ENCODE assay signal across 24 mouse cellular contexts in genomic region chr7:25825043-25825442, GRCm38 (mm10). TPM values are rescaled to one million over a fixed set of nuclear protein-coding genes. Genes with fewer than 3 reads are reported as not detected.
DNase-seq lines count a peak whose midpoint lies in the region; ATAC-seq and TF ChIP-seq lines count a peak whose summit lies in the region.
"Had no signal": no experiment of that assay in that cellular context is flagged by ENCODE, and none has a peak within 500 bp of the region (broad histone marks: within the 10 kb centered on the region; RNA-seq: fewer than 3 reads in every experiment).

No protein-coding gene starts in this region.

- 53% methylated on average over 9 of the region's 9 CpGs for WGBS in intestine, embryonic 15.5 days
- 53% methylated on average over 9 of the region's 9 CpGs for WGBS in stomach, postnatal 0 days
- 55% methylated on average over 9 of the region's 9 CpGs for WGBS in midbrain, embryonic 14.5 days

- TF ChIP-seq CTCF in stomach, postnatal 0 days (IDR thresholded peaks at IDR 0.05; ENCODE audit: low read depth) = no peak

- DNase-seq in ES-CJ7 (ENCODE audit: low read depth, low spot score) = peak; percentile 40
- DNase-seq in kidney, postnatal 10 days = peak; percentile 59
- no peak for DNase-seq in stomach, postnatal 0 days (ENCODE audit: low spot score)
- no peak for DNase-seq in thymus, postnatal 4 days
- no peak for DNase-seq in embryo, embryonic 10 days (ENCODE audit: low spot score)
- no peak for DNase-seq in midbrain, embryonic 14.5 days
- DNase-seq: adrenal gland, postnatal 25 days; B cell, adult 2 months; cerebellum, adult 9-10 months; heart, postnatal 36 days; left cerebral cortex, postnatal 4 days; lung, embryonic 14.5 days; lung, postnatal 36 days; retina, postnatal 1 day; thymus, adult 2 months had no signal

- no peaks in the 10 kb centered on the region for H3K4me1 ChIP-seq in intestine, embryonic 15.5 days (replicated peaks)
- H3K4me1 ChIP-seq in stomach, postnatal 0 days (replicated peaks; ENCODE audit: control insufficient read depth, insufficient read depth) = no peaks in the 10 kb centered on the region
- no peaks in the 10 kb centered on the region for H3K4me1 ChIP-seq in midbrain, embryonic 14.5 days (ENCODE audit: control insufficient read depth, insufficient read depth, low read length)
- H3K4me1 ChIP-seq: forebrain, embryonic 15.5 days; hindbrain, embryonic 13.5 days; midbrain, embryonic 15.5 days; neural tube, embryonic 13.5 days had no signal

- H3K9me3 ChIP-seq in intestine, embryonic 15.5 days = no peaks in the 10 kb centered on the region
- H3K9me3 ChIP-seq in stomach, postnatal 0 days (ENCODE audit: control insufficient read depth, low read length) = no peaks in the 10 kb centered on the region
- H3K9me3 ChIP-seq in midbrain, embryonic 14.5 days (ENCODE audit: control insufficient read depth, low read length) = no peaks in the 10 kb centered on the region
- H3K9me3 ChIP-seq: embryonic facial prominence, embryonic 10.5 days; forebrain, embryonic 15.5 days; heart, embryonic 15.5 days; hindbrain, embryonic 13.5 days; limb, embryonic 15.5 days; midbrain, embryonic 15.5 days; neural tube, embryonic 13.5 days had no signal

- H3K4me2 ChIP-seq in intestine, embryonic 15.5 days (replicated peaks) = 0 out of 2 replicates have a peak overlapping the region, but pooled peaks have one; percentile 19
- H3K4me2 ChIP-seq in stomach, postnatal 0 days (replicated peaks; ENCODE audit: low read depth) = no peak overlapping the region
- no peak overlapping the region for H3K4me2 ChIP-seq in midbrain, embryonic 14.5 days (ENCODE audit: low read length)
- H3K4me2 ChIP-seq: forebrain, embryonic 15.5 days; heart, embryonic 15.5 days; hindbrain, embryonic 13.5 days; limb, embryonic 15.5 days; lung, embryonic 14.5 days; midbrain, embryonic 15.5 days; neural tube, embryonic 13.5 days had no signal

- H3K27ac ChIP-seq in intestine, embryonic 15.5 days = no peak overlapping the region
- no peak overlapping the region for H3K27ac ChIP-seq in stomach, postnatal 0 days (replicated peaks)
- no peak overlapping the region for H3K27ac ChIP-seq in midbrain, embryonic 14.5 days (replicated peaks; ENCODE audit: low read depth, low read length)
- H3K27ac ChIP-seq: forebrain, embryonic 15.5 days; heart, embryonic 15.5 days; hindbrain, embryonic 13.5 days; limb, embryonic 15.5 days; liver, embryonic 14.5 days; midbrain, embryonic 15.5 days; neural tube, embryonic 13.5 days had no signal

- TF ChIP-seq EP300 in stomach, postnatal 0 days (optimal IDR thresholded peaks at IDR 0.05) = no peak

- no peak overlapping the region for H3K4me3 ChIP-seq in intestine, embryonic 15.5 days (replicated peaks)
- H3K4me3 ChIP-seq in stomach, postnatal 0 days (ENCODE audit: low read depth, low read length) = no peak overlapping the region
- H3K4me3 ChIP-seq in midbrain, embryonic 14.5 days (replicated peaks; ENCODE audit: low read depth, low read length) = no peak overlapping the region
- H3K4me3 ChIP-seq: embryonic facial prominence, embryonic 10.5 days; forebrain, embryonic 15.5 days; heart, embryonic 15.5 days; hindbrain, embryonic 13.5 days; limb, embryonic 15.5 days; midbrain, embryonic 15.5 days; neural tube, embryonic 13.5 days had no signal

- peak; percentile 92 for ATAC-seq in intestine, embryonic 15.5 days
- peak; percentile 51 for ATAC-seq in stomach, postnatal 0 days (ENCODE audit: low FRiP score, low TSS enrichment)
- no peak for ATAC-seq in midbrain, embryonic 14.5 days (ENCODE audit: low FRiP score, low TSS enrichment)
- ATAC-seq: forebrain, embryonic 15.5 days; midbrain, embryonic 15.5 days had no signal

- H3K36me3 ChIP-seq in intestine, embryonic 15.5 days = no peaks in the 10 kb centered on the region
- no peaks in the 10 kb centered on the region for H3K36me3 ChIP-seq in stomach, postnatal 0 days (ENCODE audit: control insufficient read depth, insufficient read depth, low read length)
- H3K36me3 ChIP-seq in midbrain, embryonic 14.5 days (ENCODE audit: control insufficient read depth, insufficient read depth, low read length) = no peaks in the 10 kb centered on the region
- H3K36me3 ChIP-seq: embryonic facial prominence, embryonic 10.5 days; forebrain, embryonic 15.5 days; heart, embryonic 15.5 days; hindbrain, embryonic 13.5 days; limb, embryonic 15.5 days; midbrain, embryonic 15.5 days; neural tube, embryonic 13.5 days had no signal

- no peaks in the 10 kb centered on the region for H3K27me3 ChIP-seq in intestine, embryonic 15.5 days (replicated peaks)
- no peaks in the 10 kb centered on the region for H3K27me3 ChIP-seq in stomach, postnatal 0 days (ENCODE audit: control insufficient read depth, insufficient read depth, low read length)
- no peaks in the 10 kb centered on the region for H3K27me3 ChIP-seq in midbrain, embryonic 14.5 days (ENCODE audit: control insufficient read depth, insufficient read depth, low read length)
- H3K27me3 ChIP-seq: forebrain, embryonic 15.5 days; heart, embryonic 15.5 days; hindbrain, embryonic 13.5 days; limb, embryonic 15.5 days; midbrain, embryonic 15.5 days; neural tube, embryonic 13.5 days had no signal

- H3K9ac ChIP-seq in intestine, embryonic 15.5 days = no peak overlapping the region
- no peak overlapping the region for H3K9ac ChIP-seq in stomach, postnatal 0 days (ENCODE audit: low read length)
- H3K9ac ChIP-seq in midbrain, embryonic 14.5 days (replicated peaks; ENCODE audit: low read length) = no peak overlapping the region
- H3K9ac ChIP-seq: forebrain, embryonic 15.5 days; heart, embryonic 15.5 days; hindbrain, embryonic 13.5 days; limb, embryonic 15.5 days; liver, embryonic 14.5 days; lung, embryonic 14.5 days; midbrain, embryonic 15.5 days; neural tube, embryonic 13.5 days had no signal

RNA-seq across cellular contexts. Expression of gene Cyp2s1, which starts 8.3 kb away (rescaled TPM):
- 33.2 and 35.9 TPM in 2 replicates for polyA plus RNA-seq in intestine, embryonic 15.5 days (2015; fragmentation: Nextera tagmentation; extraction: Ambion mirVana)
- polyA plus RNA-seq in stomach, postnatal 0 days (2015; fragmentation: Nextera tagmentation; extraction: Ambion mirVana) = 166 and 195 TPM in 2 replicates
- 1.4 and 2.1 TPM in 2 replicates for polyA plus RNA-seq in midbrain, embryonic 14.5 days (2014; fragmentation: Nextera tagmentation; extraction: Ambion mirVana)

RNA-seq across cellular contexts. Expression of gene Axl, which starts 36.5 kb away (rescaled TPM):
- polyA plus RNA-seq in intestine, embryonic 15.5 days (2015; fragmentation: Nextera tagmentation; extraction: Ambion mirVana) = 69.8 and 71.5 TPM in 2 replicates
- polyA plus RNA-seq in stomach, postnatal 0 days (2015; fragmentation: Nextera tagmentation; extraction: Ambion mirVana) = 52.8 and 53.4 TPM in 2 replicates
- 9.3 and 20.2 TPM in 2 replicates for polyA plus RNA-seq in midbrain, embryonic 14.5 days (2014; fragmentation: Nextera tagmentation; extraction: Ambion mirVana)

Comparison
In these comparisons a context has a peak if more than half of its experiments do, and no peak if none do; other contexts are left out.
1. DNase-seq: peak in ES-CJ7 (single experiment) and kidney, postnatal 10 days (single experiment); none in stomach, postnatal 0 days (single experiment), thymus, postnatal 4 days (single experiment), embryo, embryonic 10 days (single experiment) and midbrain, embryonic 14.5 days (single experiment).
2. RNA of gene Cyp2s1, which starts 8.3 kb away (polyA plus RNA-seq): 166 to 195 TPM in stomach, postnatal 0 days and 33.2 to 35.9 TPM in intestine, embryonic 15.5 days; 1.4 to 2.1 TPM in midbrain, embryonic 14.5 days; every median in the first group is over 10 times any median in the second.